Mouse (Mus musculus) T-helper 1 cell (primary cell): ENCODE measurements around the gene Olfr1510.
"Not testable (repeated sequence)": the region's sequence is repeated elsewhere in the genome, so short reads cannot be mapped to it uniquely, and the experiment has no call there.

Experiments used
- in situ Hi-C: fragments of 300-600 bp; cut with MboI, MseI; formaldehyde crosslinking; loops from one replicate; pipeline ENCODE4 v1.15.1; 2025; ENCODE audit warnings: high pct_unique_total_duplicates

Olfr1510 gene

GRCm38 (mm10) chr14:52414273-52414672 lies at the start of gene Olfr1510:
Olfr1510 (minus strand) TSS chr14:52414373.
- in situ Hi-C loops: no loop called here

GRCm38 (mm10) chr14:52461928-52462327 lies 47.8 kb upstream of the Olfr1510 start:
- in situ Hi-C loops: no loop called here

- in situ Hi-C loops: no loop called here
Observed at GRCm38 (mm10) chr14:52451138-52451537, 37.0 kb upstream of the Olfr1510 start.

- in situ Hi-C loops: no loop called here
Observed at GRCm38 (mm10) chr14:52442690-52443089, 28.5 kb upstream of the Olfr1510 start, which contains the start of gene Olfr1509. Olfr1509 (plus strand) TSS chr14:52442990.

GRCm38 (mm10) chr14:52427686-52428085 lies 13.5 kb upstream of the Olfr1510 start:
- in situ Hi-C loops: no loop called here

- in situ Hi-C loops: not testable (repeated sequence)
Observed at GRCm38 (mm10) chr14:52410142-52410919, 3.8 kb downstream of the Olfr1510 start.

- in situ Hi-C loops: no loop called here
Observed at GRCm38 (mm10) chr14:52397279-52397678, 16.9 kb downstream of the Olfr1510 start, which contains the start of gene Olfr1511. Olfr1511 (minus strand) TSS chr14:52397379.

- in situ Hi-C loops: not testable (repeated sequence)
Observed at GRCm38 (mm10) chr14:52390084-52390848, 23.9 kb downstream of the Olfr1510 start.

- in situ Hi-C loops: no loop called here
Observed at GRCm38 (mm10) chr14:52379068-52379467, 35.1 kb downstream of the Olfr1510 start, which contains the start of gene Olfr1512. Olfr1512 (minus strand) TSS chr14:52379168.

GRCm38 (mm10) chr14:52368741-52369140 lies 45.4 kb downstream of the Olfr1510 start:
- in situ Hi-C loops: no loop called here
